Comparison of ENCODE assay signal across 19 mouse cellular contexts in genomic region chr5:90217791-90218190, GRCm38 (mm10).
"Had no signal": no experiment of that assay in that cellular context is flagged by ENCODE, and none has a peak within 500 bp of the region (broad histone marks: within the 10 kb centered on the region; RNA-seq: fewer than 3 reads in every experiment).

No protein-coding gene starts in this region.

- H3K27me3 ChIP-seq: limb, embryonic 13.5 days; liver, embryonic 12.5 days; liver, embryonic 15.5 days; lung, embryonic 15.5 days; megakaryocyte, embryonic 14.5 days; midbrain, embryonic 13.5 days; neural tube, embryonic 13.5 days had no signal

- H3K27ac ChIP-seq: limb, embryonic 10.5 days; limb, embryonic 13.5 days; liver, embryonic 12.5 days; liver, embryonic 15.5 days; lung, embryonic 15.5 days; midbrain, embryonic 10.5 days; midbrain, embryonic 13.5 days; neural tube, embryonic 13.5 days had no signal

- DNase-seq: kidney, adult 9 months; kidney, postnatal 14 days; kidney, postnatal 4 days; liver; lung, adult 18-20 months; lung, postnatal 10 days; lung, postnatal 36 days; thymus, postnatal 25 days had no signal

- H3K4me2 ChIP-seq: limb, embryonic 13.5 days; liver, embryonic 12.5 days; liver, embryonic 15.5 days; lung, embryonic 15.5 days; midbrain, embryonic 13.5 days; neural tube, embryonic 13.5 days had no signal

- ATAC-seq: liver, embryonic 12.5 days; midbrain, embryonic 13.5 days; midbrain, embryonic 16.5 days had no signal

- H3K9ac ChIP-seq: limb, embryonic 13.5 days; liver, embryonic 12.5 days; liver, embryonic 15.5 days; lung, embryonic 15.5 days; midbrain, embryonic 13.5 days; neural tube, embryonic 13.5 days had no signal

- H3K9me3 ChIP-seq: limb, embryonic 10.5 days; limb, embryonic 13.5 days; liver, embryonic 12.5 days; liver, embryonic 15.5 days; lung, embryonic 15.5 days; midbrain, embryonic 10.5 days; midbrain, embryonic 13.5 days; neural tube, embryonic 13.5 days had no signal

- H3K4me3 ChIP-seq: limb, embryonic 10.5 days; limb, embryonic 13.5 days; liver, embryonic 12.5 days; liver, embryonic 15.5 days; lung, embryonic 15.5 days; megakaryocyte, embryonic 14.5 days; midbrain, embryonic 10.5 days; midbrain, embryonic 13.5 days; myocyte; neural tube, embryonic 13.5 days had no signal
